9 mouse cellular contexts compared by ENCODE assay signal in genomic region chr4:148160436-148161390, GRCm38 (mm10). TPM values are rescaled to one million over a fixed set of nuclear protein-coding genes. Genes with fewer than 3 reads are reported as not detected.
DNase-seq lines count a peak whose midpoint lies in the region; ATAC-seq lines count a peak whose summit lies in the region.
"Had no signal": no experiment of that assay in that cellular context is flagged by ENCODE, and none has a peak within 500 bp of the region (broad histone marks: within the 10 kb centered on the region; RNA-seq: fewer than 3 reads in every experiment).

Gene Fbxo44, minus strand, starts transcription at chr4:148160482.
Gene Fbxo2, plus strand, starts transcription at chr4:148160621.

- H3K4me1 ChIP-seq in midbrain, embryonic 16.5 days (ENCODE audit: control insufficient read depth, insufficient read depth, low read length): peaks cover 24% of the 10 kb centered on the region

- WGBS in midbrain, embryonic 16.5 days: 2% methylated on average over 43 of the region's 43 CpGs

- H3K36me3 ChIP-seq in midbrain, embryonic 16.5 days (ENCODE audit: control insufficient read depth, insufficient read depth, low read length): peaks cover 9% of the 10 kb centered on the region

- DNase-seq in frontal cortex, postnatal 36 days (ENCODE audit: low spot score in 2 of 2): peak; percentile 60 to 72
- DNase-seq in frontal cortex, postnatal 10 days (ENCODE audit: low spot score in 2 of 2): no peak
- peak; percentile 24 for DNase-seq in urinary bladder, postnatal 14 days (ENCODE audit: low spot score)
- DNase-seq in urinary bladder, adult 18-20 months (ENCODE audit: low spot score in 2 of 2): no peak
- DNase-seq in left cerebral cortex, adult 8-10 months (ENCODE audit: low spot score in 2 of 2): peak; percentile 58 to 67
- no peak for DNase-seq in gastrocnemius, postnatal 36 days

- H3K9ac ChIP-seq in midbrain, embryonic 16.5 days (ENCODE audit: low read depth, low read length): peak within 1 kb of the TSS; percentile 95

- peak within 1 kb of the TSS; percentile 87 for H3K4me2 ChIP-seq in midbrain, embryonic 16.5 days (ENCODE audit: low read length)

- peak; percentile 1; the same call in 1 of the 2 replicates for ATAC-seq in granulocyte monocyte progenitor cell, adult 5-6 weeks (replicated peaks; ENCODE audit: poor library complexity, severe bottlenecking)
- peak; percentile 79 for ATAC-seq in midbrain, embryonic 16.5 days

- H3K27ac ChIP-seq in midbrain, embryonic 16.5 days (ENCODE audit: low read length): peak within 1 kb of the TSS; percentile 88

- no peaks in the 10 kb centered on the region for H3K9me3 ChIP-seq in midbrain, embryonic 16.5 days (replicated peaks; ENCODE audit: control insufficient read depth, low read length, poor library complexity, severe bottlenecking)

- peaks cover 35% of the 10 kb centered on the region for H3K27me3 ChIP-seq in midbrain, embryonic 16.5 days (ENCODE audit: control insufficient read depth, insufficient read depth, low read depth, low read length)

- intact Hi-C loops in gastrocnemius, postnatal 36 days (cut with DNase I): loop anchor here (10.0 kb wide), 1 partner anchor 206 kb away; no protein-coding TSS in a partner anchor

- peak within 1 kb of the TSS; percentile 81 for H3K4me3 ChIP-seq in midbrain, embryonic 16.5 days (ENCODE audit: low read depth, low read length)

RNA-seq across cellular contexts. Expression of gene Fbxo44, which starts in this region (rescaled TPM):
- 2.0 and 2.8 TPM in 2 replicates for total RNA-seq in granulocyte monocyte progenitor cell, adult 5-6 weeks (2014; fragmentation: Nextera tagmentation)
- total RNA-seq in granulocyte monocyte progenitor cell, adult 5-6 weeks (2017): 0.26 and 2.1 TPM in 2 replicates
- 100 to 1,000 TPM; 142 to 153 (median 149) TPM for total RNA-seq in left cerebral cortex, adult 8-10 months (2022)
- polyA plus RNA-seq in midbrain, embryonic 16.5 days (2015; fragmentation: Nextera tagmentation; extraction: Ambion mirVana): 90.1 and 102 TPM in 2 replicates
- 1 to 10 TPM; 6.3 to 9.1 TPM for total RNA-seq in gastrocnemius, postnatal 36 days (2021)

RNA-seq across cellular contexts. Expression of gene Fbxo2, which starts in this region (rescaled TPM):
- not detected in 2 replicates for total RNA-seq in granulocyte monocyte progenitor cell, adult 5-6 weeks (2014; fragmentation: Nextera tagmentation)
- not detected in 2 replicates for total RNA-seq in granulocyte monocyte progenitor cell, adult 5-6 weeks (2017)
- 100 to 1,000 TPM; 109 to 123 (median 113) TPM for total RNA-seq in left cerebral cortex, adult 8-10 months (2022)
- polyA plus RNA-seq in midbrain, embryonic 16.5 days (2015; fragmentation: Nextera tagmentation; extraction: Ambion mirVana): 5.6 and 9.4 TPM in 2 replicates
- not detected for total RNA-seq in gastrocnemius, postnatal 36 days (2021)
- total RNA-seq: neutrophil, adult 5-6 weeks had no signal

Comparison
In these comparisons a context has a peak if more than half of its experiments do, and no peak if none do; other contexts are left out.
1. RNA of gene Fbxo44 (total RNA-seq): 142 to 153 TPM in left cerebral cortex, adult 8-10 months; 6.3 to 9.1 TPM in gastrocnemius, postnatal 36 days and 0.26 to 2.8 TPM in granulocyte monocyte progenitor cell, adult 5-6 weeks; every median in the first group is over 10 times any median in the second.
2. RNA of gene Fbxo2 (total RNA-seq): 109 to 123 TPM in left cerebral cortex, adult 8-10 months; not detected in gastrocnemius, postnatal 36 days and not detected in granulocyte monocyte progenitor cell, adult 5-6 weeks; every median in the first group is over 100 times any median in the second.
3. DNase-seq: peak in frontal cortex, postnatal 36 days (2 of 2), urinary bladder, postnatal 14 days (single experiment) and left cerebral cortex, adult 8-10 months (2 of 2); none in frontal cortex, postnatal 10 days (0 of 2), urinary bladder, adult 18-20 months (0 of 2) and gastrocnemius, postnatal 36 days (0 of 2).